Mouse (Mus musculus): ENCODE measurements around the gene Gm10134.

- TF ChIP-seq FOSL1 (IDR thresholded peaks at IDR 0.05; ENCODE audit: insufficient read depth, low read length, poor library complexity, severe bottlenecking) (no peak), CTCF (IDR thresholded peaks at IDR 0.05; ENCODE audit: control insufficient read depth, insufficient read depth, insufficient read length) (no peak), USF1 (IDR thresholded peaks at IDR 0.05; ENCODE audit: low read depth) (no peak), MAX (IDR thresholded peaks at IDR 0.05) (no peak), MYOG (IDR thresholded peaks at IDR 0.05; ENCODE audit: control insufficient read depth, extremely low read depth, insufficient read length) (no peak), CEBPB (IDR thresholded peaks at IDR 0.05; ENCODE audit: low read depth) (no peak)
Measured at GRCm38 (mm10) chr2:28483861-28484260, 22.0 kb upstream of the Gm10134 start.

All from C2C12 (cell line).